Mouse (Mus musculus) gonadal fat pad, adult 2 months (tissue): ENCODE data around the gene Slc52a3. TPM values are rescaled to one million over a fixed set of nuclear protein-coding genes. Genes with fewer than 3 reads are reported as not detected.
"Not testable (repeated sequence)": the region's sequence is repeated elsewhere in the genome, so short reads cannot be mapped to it uniquely, and the experiment has no call there.

Source experiments
- DNase-seq: peaks from one replicate; pipeline ENCODE4 v3.0.0-alpha.2; 2012; ENCODE audit warnings: low read depth
- polyA plus RNA-seq: library from polyadenylated mRNA; depleted of rRNA; stranded (reverse); fragments of >200 nt; gene quantifications from 2 replicates; pipeline ENCODE4 v1.2.3, GENCODE M21; 2012

The Slc52a3 gene
- polyA plus RNA-seq, 1 experiment = 29.8 TPM

DNA sequence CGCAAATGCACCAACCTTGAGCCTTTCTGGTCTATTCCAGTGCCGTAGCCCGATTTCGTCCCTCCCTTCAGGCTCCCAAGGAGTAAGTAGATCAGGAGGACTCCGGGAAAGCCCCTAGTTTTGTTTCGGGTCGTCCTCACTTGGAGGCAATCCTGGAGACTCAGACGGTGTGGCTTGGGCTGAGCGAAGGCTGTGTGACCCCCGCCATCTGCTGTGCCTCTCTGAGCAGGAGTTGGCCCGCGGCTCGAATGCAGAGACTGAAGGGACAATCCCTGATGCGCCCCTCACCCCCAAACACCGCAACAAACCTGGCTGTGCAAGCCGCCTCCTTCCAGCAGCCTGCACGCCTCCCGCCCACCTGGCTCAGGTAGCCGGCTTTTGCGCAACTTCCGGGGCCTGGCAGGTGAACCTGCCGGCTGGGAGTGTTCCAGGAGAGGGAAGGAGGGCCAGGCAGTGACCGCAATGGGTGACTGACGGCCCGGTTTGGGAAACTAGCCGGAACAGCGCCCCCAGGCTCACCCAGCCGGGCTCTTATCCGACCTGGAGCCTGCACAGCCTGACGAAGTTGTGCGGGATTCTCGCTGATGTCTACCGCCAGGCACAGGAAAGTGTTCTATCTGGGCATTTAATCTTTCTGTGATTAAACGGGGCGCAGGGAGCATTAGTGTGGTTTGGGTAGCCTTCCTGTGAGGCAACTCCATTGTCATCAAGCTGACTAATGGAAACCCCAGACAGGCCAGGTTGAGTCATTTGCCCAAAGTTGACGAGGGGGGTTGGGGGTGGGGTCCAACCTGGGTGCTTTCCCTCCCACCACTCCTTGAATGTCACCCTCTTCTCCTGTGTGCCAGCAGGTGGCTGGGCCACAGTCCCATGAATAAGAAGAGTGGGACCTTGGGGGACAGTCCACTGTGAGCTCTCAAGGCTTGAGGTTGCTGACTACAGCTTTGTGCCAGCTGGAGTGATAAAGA, 22.4 kb upstream of the Slc52a3 start:
- no peak for DNase-seq

DNA sequence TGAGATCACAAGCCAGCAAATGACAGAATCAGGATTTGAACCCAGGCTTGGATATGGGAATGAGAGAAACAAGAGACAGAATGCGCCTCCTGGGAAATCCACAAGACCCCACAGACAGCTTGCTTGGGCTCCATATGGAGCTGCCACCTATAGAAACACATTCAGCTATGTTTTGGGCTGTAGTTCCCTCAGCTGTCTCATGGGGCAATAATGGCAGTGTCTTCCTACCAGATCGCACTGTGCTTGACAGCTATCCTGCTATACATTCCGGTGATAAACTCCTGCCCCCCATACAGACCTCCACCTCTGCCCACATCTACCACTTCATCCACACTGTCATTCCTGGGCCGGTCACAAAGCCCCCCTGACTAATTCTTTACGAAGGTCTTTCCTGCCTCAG, 21.0 kb upstream of the Slc52a3 start:
- DNase-seq = no peak

DNA sequence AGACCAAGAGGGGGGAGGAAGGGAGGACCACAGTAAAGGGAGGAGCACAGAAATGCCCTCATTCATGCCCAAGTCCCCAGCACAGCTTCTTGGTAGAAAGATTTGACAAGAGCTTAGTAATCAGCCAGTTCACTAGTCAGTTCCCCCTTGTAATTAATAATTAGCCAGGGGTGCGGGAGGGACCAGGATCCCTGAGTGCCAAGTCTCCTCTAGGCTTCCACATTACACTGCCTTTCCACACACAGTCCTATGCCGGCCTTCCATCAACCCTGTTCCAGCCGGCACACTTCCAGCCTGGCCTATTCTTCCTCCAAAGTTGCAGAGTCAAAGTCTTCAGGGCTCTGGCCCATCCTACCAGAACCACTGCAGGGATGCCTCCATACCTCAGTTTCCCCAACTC, 20.2 kb upstream of the Slc52a3 start:
- DNase-seq = no peak

DNA sequence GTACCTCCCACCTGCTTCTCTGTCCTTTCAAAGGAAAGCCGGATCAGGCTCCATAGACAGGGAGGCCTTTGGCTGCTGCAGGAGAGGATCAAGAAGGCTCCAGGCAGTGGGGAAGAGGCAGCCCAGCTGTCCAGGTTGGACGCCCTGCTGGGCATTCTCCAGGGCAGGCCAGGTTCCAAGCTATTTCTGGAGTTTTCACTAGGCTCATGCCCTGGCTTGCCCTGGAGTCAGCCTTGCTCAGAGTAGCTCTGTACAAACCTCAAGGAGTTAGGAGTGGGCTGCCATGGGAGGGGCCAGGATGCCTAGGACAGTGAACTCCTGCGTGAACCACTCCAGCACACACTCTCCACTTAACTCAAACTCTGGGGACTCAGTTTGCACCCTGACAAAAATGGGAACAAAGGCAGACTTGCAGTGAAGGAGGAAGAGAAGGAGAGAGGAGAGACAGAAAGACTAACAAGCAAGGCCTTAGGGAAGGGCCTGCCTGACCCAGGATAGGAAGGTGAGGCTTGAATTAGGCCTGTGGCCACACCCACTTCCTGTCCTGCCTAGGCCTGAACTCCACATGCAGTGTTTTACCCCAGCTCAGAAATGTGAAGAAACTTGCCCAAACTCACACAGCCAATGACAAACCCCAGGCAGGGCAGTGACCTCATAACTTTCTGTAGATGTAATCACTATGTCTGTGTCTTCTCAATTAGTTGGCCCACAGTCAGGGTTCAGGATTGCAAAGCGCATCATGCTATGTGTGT, 18.4 kb upstream of the Slc52a3 start:
- no peak for DNase-seq

DNA sequence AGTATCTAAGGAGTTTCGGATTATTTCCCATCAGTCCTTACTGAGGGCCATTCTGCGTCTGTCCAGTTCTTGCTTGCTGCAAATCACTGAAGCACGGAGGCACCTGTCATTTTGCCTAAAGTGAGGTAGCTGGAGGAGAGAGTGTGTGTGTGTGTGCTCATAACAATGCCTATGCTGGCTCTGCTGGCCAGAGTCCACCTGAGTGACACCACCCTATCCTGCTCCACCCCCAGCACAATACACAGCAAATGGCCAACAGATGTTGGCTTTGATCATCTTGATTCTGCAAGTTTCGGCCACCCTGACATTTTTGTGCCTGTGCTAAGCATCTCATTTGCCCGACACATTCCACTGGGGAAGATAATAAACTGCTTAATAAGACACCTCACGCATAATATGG, 17.8 kb upstream of the Slc52a3 start:
- no peak for DNase-seq

DNA sequence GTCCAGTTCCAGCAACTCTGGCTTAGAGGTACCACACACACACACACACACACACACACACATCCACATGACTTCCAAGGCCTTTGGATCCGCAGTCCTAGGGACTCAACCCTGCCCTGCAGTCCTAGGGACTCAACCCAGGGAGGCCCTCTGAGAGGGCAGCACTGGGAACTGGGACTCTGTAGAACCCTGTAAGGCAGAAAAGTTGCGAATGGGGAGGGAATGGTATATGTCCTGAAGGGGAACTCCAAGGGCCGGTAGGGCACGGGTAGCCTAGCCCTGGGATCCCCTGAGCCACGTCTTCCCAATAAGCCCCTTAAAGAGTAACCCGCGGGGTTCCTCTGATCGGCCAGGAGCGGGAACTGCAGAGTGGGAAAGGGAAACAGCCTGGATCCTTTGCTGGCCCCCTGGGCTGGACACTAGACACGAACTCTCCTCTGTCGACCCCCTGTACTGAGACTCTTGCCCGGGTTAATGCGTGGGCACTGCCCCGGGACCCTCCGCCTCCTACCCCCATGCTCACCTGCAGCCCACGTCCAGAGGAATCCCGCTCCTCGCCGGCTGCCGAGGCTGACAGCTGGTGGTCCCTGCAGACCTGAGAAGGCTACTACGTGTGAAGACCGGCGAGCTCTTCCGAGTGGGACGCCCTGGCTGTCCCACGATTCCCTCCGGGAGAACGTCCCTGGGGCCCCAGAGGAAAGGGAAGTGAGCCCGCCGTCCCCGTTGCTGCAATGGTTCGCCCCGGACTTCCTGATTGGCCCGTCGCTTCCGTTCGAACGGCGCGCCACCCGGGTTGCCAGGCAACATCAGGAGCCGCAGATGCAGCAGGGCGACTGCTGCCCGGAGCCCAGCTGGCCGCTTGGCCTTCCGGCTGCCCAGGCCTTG, 16.6 kb upstream of the Slc52a3 start, which contains the start of gene Fam110a:
Fam110a (minus strand) TSS at position 750 of the 885 bp plus-strand sequence.
- DNase-seq = no peak

DNA sequence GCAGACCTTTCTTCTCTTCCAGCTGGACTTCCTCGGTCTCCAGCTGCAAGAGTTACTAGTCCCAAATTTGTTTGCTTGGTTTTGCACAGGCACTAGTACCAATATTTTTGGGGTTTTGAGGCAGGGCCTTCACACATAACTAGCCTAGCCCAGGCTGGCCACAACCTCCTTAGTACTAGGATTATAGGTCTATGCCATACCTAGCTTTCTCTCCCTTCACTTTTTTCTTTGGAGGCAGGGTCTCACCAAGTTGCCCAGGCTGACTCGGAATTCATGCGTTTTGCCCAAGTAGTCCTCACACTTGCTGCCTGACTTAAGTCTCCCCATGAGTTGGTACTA, 16.0 kb upstream of the Slc52a3 start:
- DNase-seq = no peak

DNA sequence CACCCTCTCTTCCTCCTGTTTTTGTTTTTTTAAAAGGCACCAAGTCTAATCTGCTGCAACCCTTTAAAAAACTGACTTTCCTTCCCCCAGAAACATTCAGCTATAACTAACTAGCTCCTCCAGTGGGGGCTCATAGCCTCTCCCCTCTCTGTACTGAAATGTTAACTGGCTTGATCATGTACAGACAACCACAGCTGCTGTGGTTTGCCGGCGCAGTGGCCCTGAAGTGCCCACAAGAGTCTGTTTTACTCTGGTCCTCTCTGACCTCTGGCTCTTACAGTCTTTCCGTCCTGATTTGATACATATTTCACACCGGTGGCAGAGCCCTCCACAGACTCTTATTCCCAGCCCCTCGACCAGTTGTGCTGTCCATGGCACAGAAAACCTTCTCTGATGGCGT, 15.0 kb upstream of the Slc52a3 start:
- no peak for DNase-seq

DNA sequence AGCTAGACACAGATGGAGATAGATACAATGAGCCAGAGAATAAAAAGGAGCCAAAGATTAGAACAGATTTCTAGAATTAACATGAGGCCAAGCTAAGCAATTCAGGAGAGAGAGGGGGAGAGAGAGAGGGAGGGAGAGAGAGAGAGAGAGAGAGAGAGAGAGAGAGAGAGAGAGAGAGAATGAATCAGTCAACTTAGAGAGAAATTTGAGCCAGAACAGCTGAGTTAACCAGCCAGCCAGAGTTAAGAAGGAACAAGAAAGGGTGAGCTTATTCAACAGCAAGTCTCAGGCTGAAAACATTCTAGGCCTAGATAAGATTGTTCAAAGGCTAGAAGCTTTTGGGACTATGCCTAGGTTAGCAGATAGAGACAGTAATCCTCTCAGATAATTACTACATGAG, 13.8 kb upstream of the Slc52a3 start:
- DNase-seq = no peak

DNA sequence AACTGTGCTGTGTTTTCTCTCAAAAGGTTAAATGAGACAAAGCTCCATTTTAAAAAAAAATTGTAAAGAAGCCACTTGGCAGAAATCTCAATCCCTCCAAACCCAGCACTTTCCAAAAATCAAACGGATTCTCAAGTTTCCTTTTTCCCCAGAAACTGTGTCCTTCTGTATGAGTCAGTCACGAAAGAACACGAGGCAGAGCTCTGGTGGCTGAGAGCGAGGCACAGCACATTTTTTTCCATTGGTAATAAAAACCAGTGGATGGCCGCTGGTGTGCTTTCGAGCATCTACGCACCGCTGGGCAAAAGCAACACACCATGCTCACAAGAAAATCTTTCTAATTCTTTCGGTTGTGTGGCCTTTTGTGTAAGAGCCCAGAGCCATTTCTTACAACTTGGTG, 12.3 kb upstream of the Slc52a3 start:
- no peak for DNase-seq

DNA sequence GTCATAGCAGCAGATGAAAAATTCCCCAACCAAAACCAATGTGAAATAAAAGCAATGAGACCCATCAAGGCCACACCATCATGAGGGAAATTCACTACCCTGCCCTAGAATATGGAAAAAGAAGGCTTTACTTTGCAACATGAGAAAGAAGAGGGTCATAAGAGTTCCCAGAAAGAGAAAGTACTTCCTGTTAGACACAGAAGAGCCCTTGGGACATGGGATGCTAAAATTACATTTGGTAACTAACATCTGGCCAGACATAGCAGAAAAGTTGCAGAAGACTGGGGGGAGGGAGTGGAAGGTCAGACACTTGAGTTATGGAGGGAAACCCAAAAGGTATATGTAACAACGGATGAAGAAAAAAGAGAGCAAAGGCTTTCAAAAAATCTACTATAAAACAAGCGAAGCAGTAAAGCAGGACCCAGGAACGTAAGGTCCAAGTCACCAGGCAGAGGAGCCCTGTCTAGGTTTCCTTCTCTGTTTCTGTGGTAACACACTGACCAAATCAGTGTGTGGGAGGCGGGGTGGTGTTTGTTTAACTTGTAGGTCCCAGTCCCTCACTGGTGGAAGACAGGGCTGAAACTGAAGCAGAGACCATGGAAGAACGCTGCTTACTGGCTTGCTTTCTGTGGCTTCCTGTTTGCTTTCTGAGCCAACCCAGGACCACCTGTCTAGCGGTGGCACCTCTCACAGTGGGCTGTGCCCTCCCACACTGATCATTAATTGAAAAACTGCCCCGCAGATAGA, 10.7 kb upstream of the Slc52a3 start:
- DNase-seq = no peak

DNA sequence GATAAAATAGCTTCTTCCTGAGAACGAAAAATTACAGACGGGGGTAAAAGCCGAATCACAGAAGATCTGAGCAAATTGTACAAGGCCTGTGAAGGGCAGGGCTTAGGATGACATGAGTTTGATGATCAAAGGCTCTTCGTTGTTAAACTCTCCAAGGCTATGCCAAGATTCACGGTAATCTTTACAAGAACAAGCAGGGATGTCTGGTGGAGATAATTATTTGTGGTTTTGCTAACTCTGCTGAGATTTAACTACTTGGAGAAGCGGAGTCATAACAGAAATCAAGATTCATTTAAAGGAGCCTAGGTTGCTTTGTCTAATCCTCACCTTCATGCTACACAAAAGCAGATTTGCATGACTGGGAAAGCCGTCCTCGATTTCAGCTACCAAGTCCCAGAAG, 9.4 kb upstream of the Slc52a3 start:
- DNase-seq = no peak

DNA sequence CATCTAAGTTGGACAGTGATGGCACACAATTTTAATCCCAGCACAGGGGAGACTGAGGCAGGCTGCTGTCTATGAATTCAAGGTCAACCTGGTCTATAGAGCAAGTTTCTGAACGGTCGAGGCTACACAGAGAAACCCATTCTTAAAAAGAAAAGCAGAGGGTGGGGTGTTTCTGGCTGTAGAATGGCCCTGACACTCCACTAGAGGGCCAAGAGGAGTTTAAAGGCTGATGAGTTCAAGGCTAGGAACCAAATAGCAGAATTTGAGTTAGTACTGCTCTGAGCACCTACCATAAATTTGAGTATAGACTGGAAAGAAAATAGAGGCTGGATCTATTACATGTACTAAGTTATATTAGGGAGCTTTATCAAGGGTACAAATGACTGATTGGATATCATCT, 7.3 kb upstream of the Slc52a3 start:
- no peak for DNase-seq

DNA sequence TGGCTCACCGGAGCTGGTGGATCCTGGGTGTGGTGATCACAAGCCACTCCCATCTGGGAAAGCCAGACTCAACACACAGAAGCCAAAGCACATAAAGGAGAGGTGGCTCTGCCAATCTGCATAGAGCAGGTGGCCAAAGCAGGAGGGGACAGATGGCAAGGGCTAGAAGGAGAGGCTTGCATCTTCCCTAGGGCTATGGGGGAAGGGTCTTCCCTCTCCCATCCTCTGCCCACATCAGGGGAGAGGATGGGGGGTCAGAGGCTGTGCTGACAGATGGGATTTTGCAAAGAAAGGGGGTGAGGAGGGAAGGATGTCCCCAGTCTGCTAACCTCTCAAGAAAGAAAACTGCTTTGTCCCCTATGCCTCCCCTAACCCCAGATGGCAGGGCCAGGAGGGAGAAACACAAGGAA, 5.3 kb upstream of the Slc52a3 start:
- no peak for DNase-seq

DNA sequence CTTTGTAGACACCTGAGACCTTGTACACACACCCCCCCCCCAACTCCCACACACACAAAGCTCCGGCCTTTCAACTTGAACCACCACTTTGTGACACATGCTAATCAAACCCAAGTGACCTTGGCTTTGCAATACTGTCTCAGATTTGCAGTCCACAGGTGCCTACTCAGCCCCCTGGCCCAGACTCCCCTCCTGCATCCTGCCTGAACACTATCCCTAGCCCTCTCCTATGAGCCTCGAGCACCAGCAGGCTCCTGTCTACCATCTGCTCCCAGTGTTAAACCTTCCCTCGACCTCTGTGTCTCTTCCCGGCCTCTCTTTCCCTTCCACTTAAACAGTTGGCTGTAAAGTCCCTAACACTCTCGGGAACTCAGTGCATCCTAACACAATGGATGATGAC, 4.9 kb upstream of the Slc52a3 start:
- DNase-seq = no peak

DNA sequence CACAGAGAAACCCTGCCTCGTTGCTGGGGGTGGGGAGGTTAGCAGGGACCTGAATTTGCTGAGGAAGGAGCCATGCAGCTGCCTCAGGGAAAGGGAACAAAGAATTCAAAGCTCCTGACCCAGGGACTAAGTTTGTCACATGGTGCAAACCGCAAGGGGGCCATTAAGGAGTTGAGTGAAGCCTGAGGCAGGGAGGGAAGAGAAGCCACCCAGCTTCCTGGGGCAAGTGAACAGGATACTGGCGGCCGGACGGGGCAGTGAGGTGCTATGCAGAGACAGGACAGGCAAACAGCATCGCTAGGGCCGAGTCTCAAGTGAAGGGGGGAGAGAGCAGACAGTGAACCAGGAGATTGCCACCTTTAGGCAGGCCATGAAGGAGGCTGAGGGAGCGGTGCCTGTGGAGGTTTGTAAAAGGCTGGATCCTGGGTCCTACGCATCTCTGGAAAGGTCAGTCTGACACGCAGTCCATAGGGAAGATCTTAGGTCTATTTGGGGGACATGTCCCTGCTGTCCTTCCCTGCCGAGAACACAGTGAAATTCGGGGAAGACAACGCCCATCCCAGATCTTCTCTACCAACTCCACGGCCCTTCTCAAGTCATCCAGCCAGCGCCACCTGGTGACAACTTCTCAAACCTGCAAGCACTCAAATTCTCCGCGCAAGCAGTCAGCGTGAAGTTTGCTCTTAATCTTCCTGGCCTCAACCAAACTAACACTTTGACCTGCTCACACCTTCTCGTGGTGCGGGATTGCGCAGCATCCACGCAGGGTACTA, 1.8 kb upstream of the Slc52a3 start:
- DNase-seq = no peak

DNA sequence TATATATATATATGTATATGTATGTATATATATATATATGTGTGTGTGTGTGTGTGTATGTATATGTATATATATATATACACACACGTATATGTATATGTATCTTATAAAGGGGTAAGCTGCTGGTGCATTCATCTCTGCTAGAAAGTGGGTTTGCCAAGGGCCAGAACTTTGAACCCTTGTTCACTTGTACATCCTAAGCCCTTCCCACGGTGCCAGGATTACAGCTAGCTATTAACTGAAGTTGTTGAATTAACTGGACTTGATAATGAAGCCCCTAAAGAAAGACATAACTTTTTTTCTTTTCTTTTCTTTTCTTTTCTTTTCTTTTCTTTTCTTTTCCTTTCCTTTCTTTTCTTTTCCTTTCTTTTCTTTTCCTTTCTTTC, 872 bp downstream of the Slc52a3 start:
- DNase-seq = not testable (repeated sequence)

DNA sequence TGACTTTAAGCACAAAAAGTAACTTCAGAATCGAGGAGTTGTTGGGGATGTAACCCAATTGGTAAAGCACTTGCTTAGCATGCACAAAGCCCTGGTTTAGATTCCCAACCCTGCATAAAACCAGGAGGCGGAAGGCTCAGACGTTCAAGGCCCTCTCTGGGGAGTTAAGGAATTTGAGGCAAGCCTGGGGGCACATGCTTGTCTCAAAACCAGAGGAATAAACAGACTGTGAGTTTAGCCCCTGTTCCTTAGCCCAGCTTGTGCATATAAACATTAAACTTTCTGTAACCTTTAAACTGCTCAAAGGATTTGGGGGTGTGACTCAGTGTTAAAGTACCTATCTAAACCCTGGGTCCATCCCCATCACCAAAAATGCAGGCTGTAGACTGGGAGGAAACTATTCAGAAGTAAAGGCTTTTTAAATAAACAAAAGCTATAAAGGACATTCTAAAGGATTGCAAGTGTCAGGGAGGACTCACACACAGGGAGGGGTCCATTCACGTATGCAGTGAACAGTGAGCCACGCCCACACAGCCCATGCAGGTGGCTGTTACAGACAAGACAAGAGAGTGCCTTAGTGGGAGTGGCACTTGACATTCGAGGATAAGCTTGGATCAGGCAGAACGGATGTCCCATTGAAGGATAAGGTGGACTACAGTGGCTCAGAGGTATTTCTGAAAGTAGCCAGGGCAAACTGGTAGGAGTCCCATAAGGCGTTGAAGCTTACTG, 1.6 kb downstream of the Slc52a3 start:
- DNase-seq = no peak

DNA sequence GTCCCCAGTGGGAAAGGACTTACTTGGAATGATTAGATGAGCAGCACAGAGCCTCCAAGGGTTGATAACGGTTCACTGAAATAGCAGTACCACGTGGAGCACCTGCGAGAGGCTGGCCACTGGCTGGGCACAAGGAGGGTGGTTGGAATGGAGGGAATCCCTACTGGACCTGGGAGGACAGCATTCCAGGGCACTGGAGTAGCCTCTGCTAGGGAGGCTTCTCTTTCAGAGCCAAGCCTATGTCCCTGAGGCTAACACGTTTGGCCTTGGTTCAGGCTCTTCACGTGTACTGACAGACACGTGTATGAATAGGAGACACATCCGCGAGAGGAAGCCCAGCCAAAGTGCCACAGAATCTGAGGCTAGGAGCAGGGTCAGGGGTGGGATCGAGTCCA, 2.2 kb downstream of the Slc52a3 start:
- no peak for DNase-seq

DNA sequence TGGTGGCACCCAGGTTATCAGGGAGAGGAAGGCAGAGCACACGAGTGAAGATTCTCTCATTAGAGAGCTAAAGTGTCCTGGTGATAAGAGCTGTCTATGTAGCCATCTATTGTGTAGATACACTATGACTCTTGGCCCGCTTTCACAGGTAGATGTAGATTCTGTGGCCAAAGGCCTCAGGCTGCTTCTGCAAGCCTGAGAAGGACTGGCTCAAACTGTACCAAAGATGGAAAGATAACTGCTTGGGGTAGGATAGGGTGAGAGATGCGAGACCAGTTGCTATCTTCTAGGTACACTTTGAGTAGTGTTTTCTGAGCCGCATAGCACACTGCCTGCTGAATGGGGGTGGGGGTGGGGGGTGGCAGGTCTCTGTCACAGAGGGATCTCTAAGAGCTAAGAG, 2.6 kb downstream of the Slc52a3 start:
- no peak for DNase-seq
